Mouse (Mus musculus): ENCODE results near the gene Golga2. TPM values are rescaled to one million over a fixed set of nuclear protein-coding genes. Genes with fewer than 3 reads are reported as not detected.
A peak's percentile ranks its signal among the peaks of the same experiment; 100 is the strongest.

Gene Golga2
- polyA plus RNA-seq, 1 experiment from 2014 or later = 21.5 TPM

- ATAC-seq = no peak
- Histone ChIP-seq H3K4me1 (ENCODE audit: control insufficient read depth, insufficient read depth, low read length) (no peaks in the 10 kb centered on the region), H3K4me3 (ENCODE audit: low read length) (no peak overlapping the region), H3K9me3 (ENCODE audit: control insufficient read depth, low read length) (no peaks in the 10 kb centered on the region), H3K36me3 (ENCODE audit: control insufficient read depth, insufficient read depth, low read length) (peaks cover 25% of the 10 kb centered on the region), H3K4me2 (ENCODE audit: low read depth, low read length) (no peak overlapping the region), H3K9ac (ENCODE audit: low read depth, low read length) (no peak overlapping the region), H3K27me3 (replicated peaks; ENCODE audit: control insufficient read depth, insufficient read depth, low read length) (no peaks in the 10 kb centered on the region), H3K27ac (ENCODE audit: low read length) (no peak overlapping the region)
- 88% methylated on average over 5 of the region's 5 CpGs for WGBS
These were observed 34.5 kb upstream of the Golga2 start for GRCm38 (mm10) chr2:32252658-32253057.

DNA sequence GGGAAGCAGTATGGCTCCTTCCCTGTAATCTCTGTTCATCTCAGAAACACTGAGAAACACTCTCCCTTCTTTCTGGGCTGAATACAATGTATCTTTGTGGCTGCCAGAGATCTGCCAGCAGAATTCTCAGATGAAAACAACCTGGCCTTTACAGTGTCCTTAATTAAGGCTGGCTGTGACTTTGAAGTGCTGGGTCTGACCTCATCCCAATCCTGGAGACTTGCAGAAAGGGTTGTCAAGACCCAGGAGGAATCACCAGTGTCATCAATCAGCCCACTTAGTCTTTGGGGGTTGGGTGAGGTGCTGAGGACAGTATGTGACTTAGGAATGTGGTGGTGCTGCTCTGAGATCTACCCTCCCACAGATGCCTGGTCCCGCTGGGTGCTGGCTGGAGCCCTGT, 33.8 kb upstream of the Golga2 start:
- Histone ChIP-seq H3K27me3 (replicated peaks; ENCODE audit: control insufficient read depth, insufficient read depth, low read length) (no peaks in the 10 kb centered on the region), H3K9ac (ENCODE audit: low read depth, low read length) (no peak overlapping the region), H3K27ac (ENCODE audit: low read length) (no peak overlapping the region), H3K4me1 (ENCODE audit: control insufficient read depth, insufficient read depth, low read length) (0 out of 2 replicates have a peak, but pooled peaks cover 2% of the 10 kb centered on the region), H3K4me3 (ENCODE audit: low read length) (no peak overlapping the region), H3K4me2 (ENCODE audit: low read depth, low read length) (no peak overlapping the region), H3K36me3 (ENCODE audit: control insufficient read depth, insufficient read depth, low read length) (peaks cover 29% of the 10 kb centered on the region), H3K9me3 (ENCODE audit: control insufficient read depth, low read length) (no peaks in the 10 kb centered on the region)
- 79% methylated on average over 1 of the region's 1 CpGs for WGBS
- no peak for ATAC-seq

GRCm38 (mm10) chr2:32254563-32254962, 32.6 kb upstream of the Golga2 start:
- ATAC-seq = no peak
- H3K4me1 ChIP-seq (ENCODE audit: control insufficient read depth, insufficient read depth, low read length) = peaks cover 11% of the 10 kb centered on the region; the same call in 1 of the 2 replicates
- no peak overlapping the region for H3K4me3 ChIP-seq (ENCODE audit: low read length)
- peaks cover 29% of the 10 kb centered on the region for H3K36me3 ChIP-seq (ENCODE audit: control insufficient read depth, insufficient read depth, low read length)
- H3K27ac ChIP-seq (ENCODE audit: low read length) = no peak overlapping the region
- no peaks in the 10 kb centered on the region for H3K27me3 ChIP-seq (replicated peaks; ENCODE audit: control insufficient read depth, insufficient read depth, low read length)
- no peak overlapping the region for H3K4me2 ChIP-seq (ENCODE audit: low read depth, low read length)
- H3K9ac ChIP-seq (ENCODE audit: low read depth, low read length) = no peak overlapping the region
- WGBS = 72% methylated on average over 5 of the region's 5 CpGs
- no peaks in the 10 kb centered on the region for H3K9me3 ChIP-seq (ENCODE audit: control insufficient read depth, low read length)

DNA sequence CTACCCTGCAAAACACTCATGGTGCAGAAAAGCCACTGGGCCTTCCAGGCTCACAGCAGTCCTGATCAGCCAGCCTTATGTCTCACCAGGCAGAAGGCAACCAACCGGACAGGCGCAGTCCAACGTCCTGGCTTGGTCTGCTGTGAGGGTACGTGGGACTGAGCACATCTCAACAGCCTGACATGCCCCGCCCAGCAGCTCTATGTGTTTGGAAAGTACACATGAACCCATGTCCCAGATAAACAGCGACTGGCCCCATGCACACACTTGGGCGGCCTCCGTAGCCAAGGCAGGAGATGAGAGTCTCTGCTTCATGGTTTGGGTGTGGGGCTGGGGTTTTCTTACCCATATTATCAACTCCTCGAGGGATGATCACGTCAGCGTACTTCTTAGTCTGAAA, 30.9 kb upstream of the Golga2 start:
- no peaks in the 10 kb centered on the region for H3K9me3 ChIP-seq (ENCODE audit: control insufficient read depth, low read length)
- 83% methylated on average over 11 of the region's 11 CpGs for WGBS
- no peak overlapping the region for H3K4me2 ChIP-seq (ENCODE audit: low read depth, low read length)
- H3K4me3 ChIP-seq (ENCODE audit: low read length) = no peak overlapping the region
- no peak overlapping the region for H3K9ac ChIP-seq (ENCODE audit: low read depth, low read length)
- H3K27ac ChIP-seq (ENCODE audit: low read length) = no peak overlapping the region
- no peaks in the 10 kb centered on the region for H3K27me3 ChIP-seq (replicated peaks; ENCODE audit: control insufficient read depth, insufficient read depth, low read length)
- H3K36me3 ChIP-seq (ENCODE audit: control insufficient read depth, insufficient read depth, low read length) = peaks cover 29% of the 10 kb centered on the region
- no peak for ATAC-seq
- peaks cover 15% of the 10 kb centered on the region for H3K4me1 ChIP-seq (ENCODE audit: control insufficient read depth, insufficient read depth, low read length)

GRCm38 (mm10) chr2:32258887-32259533, 28.2 kb upstream of the Golga2 start:
- 47% methylated on average over 6 of the region's 6 CpGs for WGBS
- H3K27me3 ChIP-seq (replicated peaks; ENCODE audit: control insufficient read depth, insufficient read depth, low read length) = no peaks in the 10 kb centered on the region
- peak overlapping the region; percentile 77 for H3K9ac ChIP-seq (ENCODE audit: low read depth, low read length)
- peaks cover 14% of the 10 kb centered on the region; the same call in 1 of the 2 replicates for H3K36me3 ChIP-seq (ENCODE audit: control insufficient read depth, insufficient read depth, low read length)
- peaks cover 15% of the 10 kb centered on the region for H3K4me1 ChIP-seq (ENCODE audit: control insufficient read depth, insufficient read depth, low read length)
- no peaks in the 10 kb centered on the region for H3K9me3 ChIP-seq (ENCODE audit: control insufficient read depth, low read length)
- H3K4me2 ChIP-seq (ENCODE audit: low read depth, low read length) = peak overlapping the region; percentile 87
- peak overlapping the region; percentile 77 for H3K27ac ChIP-seq (ENCODE audit: low read length)
- peak overlapping the region; percentile 84 for H3K4me3 ChIP-seq (ENCODE audit: low read length)
- ATAC-seq = peak; percentile 68

GRCm38 (mm10) chr2:32259657-32260417, 27.3 kb upstream of the Golga2 start, which contains the start of gene Uck1:
Gene Uck1, minus strand, starts transcription at chr2:32260159.
- Histone ChIP-seq H3K4me2 (ENCODE audit: low read depth, low read length) (peak within 1 kb of the TSS; percentile 87), H3K27ac (ENCODE audit: low read length) (peak within 1 kb of the TSS; percentile 77), H3K4me3 (ENCODE audit: low read length) (peak within 1 kb of the TSS; percentile 84), H3K27me3 (replicated peaks; ENCODE audit: control insufficient read depth, insufficient read depth, low read length) (no peaks in the 10 kb centered on the region), H3K4me1 (ENCODE audit: control insufficient read depth, insufficient read depth, low read length) (peaks cover 15% of the 10 kb centered on the region), H3K36me3 (ENCODE audit: control insufficient read depth, insufficient read depth, low read length) (peaks cover 14% of the 10 kb centered on the region; the same call in 1 of the 2 replicates), H3K9me3 (ENCODE audit: control insufficient read depth, low read length) (no peaks in the 10 kb centered on the region), H3K9ac (ENCODE audit: low read depth, low read length) (peak within 1 kb of the TSS; percentile 77)
- ATAC-seq = peak; percentile 94
- WGBS = under 1% methylated on average over 59 of the region's 59 CpGs

DNA sequence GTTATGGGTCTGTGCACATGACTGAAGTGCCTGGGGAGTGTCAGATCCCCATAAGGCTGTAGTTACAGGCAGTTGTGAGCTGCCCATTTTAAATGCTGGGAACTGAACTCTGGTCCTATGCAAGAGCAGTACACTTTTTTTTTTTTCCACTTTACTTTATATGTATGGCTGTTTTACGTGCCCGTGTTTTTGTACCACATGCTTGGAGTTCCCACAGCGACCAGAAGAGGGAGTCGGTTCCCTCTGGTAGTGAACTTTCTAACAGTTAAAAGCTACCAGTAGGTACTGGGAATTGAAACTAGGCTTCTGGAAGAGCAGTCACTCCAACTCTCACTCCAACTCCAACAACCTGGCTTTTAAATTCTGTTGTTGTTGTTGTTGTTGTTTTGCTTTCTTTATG, 26.5 kb upstream of the Golga2 start:
- Histone ChIP-seq H3K27ac (ENCODE audit: low read length) (no peak overlapping the region), H3K27me3 (replicated peaks; ENCODE audit: control insufficient read depth, insufficient read depth, low read length) (no peaks in the 10 kb centered on the region), H3K9ac (ENCODE audit: low read depth, low read length) (no peak overlapping the region), H3K36me3 (ENCODE audit: control insufficient read depth, insufficient read depth, low read length) (peaks cover 14% of the 10 kb centered on the region; the same call in 1 of the 2 replicates), H3K4me1 (ENCODE audit: control insufficient read depth, insufficient read depth, low read length) (peaks cover 15% of the 10 kb centered on the region), H3K4me3 (ENCODE audit: low read length) (no peak overlapping the region; the same call in 1 of the 2 replicates), H3K9me3 (ENCODE audit: control insufficient read depth, low read length) (no peaks in the 10 kb centered on the region), H3K4me2 (ENCODE audit: low read depth, low read length) (no peak overlapping the region)
- peak; percentile 11; the same call in 1 of the 2 replicates for ATAC-seq
- WGBS = 43% methylated on average over 4 of the region's 4 CpGs

DNA sequence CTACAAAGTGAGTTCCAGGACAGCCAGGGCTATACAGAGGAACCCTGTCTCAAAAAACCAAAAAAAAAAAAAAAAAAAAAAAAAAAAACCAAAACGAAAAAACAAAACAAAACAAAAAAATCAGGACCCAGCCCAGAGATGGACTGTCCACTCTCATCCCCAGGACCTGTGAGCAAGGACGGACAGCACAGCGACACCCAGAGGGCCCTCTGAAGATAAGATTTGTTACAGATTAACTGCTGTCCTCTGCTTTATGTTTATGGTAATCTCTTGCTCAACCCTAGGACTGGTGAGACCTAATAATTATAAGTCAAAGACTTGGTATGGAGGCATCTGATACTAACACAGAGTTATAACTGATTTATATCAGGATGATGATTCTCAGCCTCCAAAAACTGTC, 11.4 kb upstream of the Golga2 start:
- no peak for ATAC-seq
- WGBS = 65% methylated on average over 3 of the region's 3 CpGs

GRCm38 (mm10) chr2:32282289-32282688, 4.9 kb upstream of the Golga2 start:
- Histone ChIP-seq H3K27me3 (replicated peaks; ENCODE audit: control insufficient read depth, insufficient read depth, low read length) (no peaks in the 10 kb centered on the region), H3K4me3 (ENCODE audit: low read length) (no peak overlapping the region), H3K4me1 (ENCODE audit: control insufficient read depth, insufficient read depth, low read length) (peaks cover 7% of the 10 kb centered on the region), H3K27ac (ENCODE audit: low read length) (no peak overlapping the region), H3K9me3 (ENCODE audit: control insufficient read depth, low read length) (no peaks in the 10 kb centered on the region), H3K4me2 (ENCODE audit: low read depth, low read length) (no peak overlapping the region), H3K36me3 (ENCODE audit: control insufficient read depth, insufficient read depth, low read length) (peaks cover 13% of the 10 kb centered on the region), H3K9ac (ENCODE audit: low read depth, low read length) (no peak overlapping the region)
- WGBS = 92% methylated on average over 2 of the region's 2 CpGs
- no peak for ATAC-seq

More for the DNA sequence above, 11.4 kb upstream of the Golga2 start:
- H3K36me3 ChIP-seq (ENCODE audit: control insufficient read depth, insufficient read depth, low read length) = peaks cover 10% of the 10 kb centered on the region; the same call in 1 of the 2 replicates
- H3K4me1 ChIP-seq (ENCODE audit: control insufficient read depth, insufficient read depth, low read length) = no peaks in the 10 kb centered on the region
- H3K4me3 ChIP-seq (ENCODE audit: low read length) = no peak overlapping the region
- no peaks in the 10 kb centered on the region for H3K9me3 ChIP-seq (ENCODE audit: control insufficient read depth, low read length)
- no peak overlapping the region for H3K4me2 ChIP-seq (ENCODE audit: low read depth, low read length)
- H3K9ac ChIP-seq (ENCODE audit: low read depth, low read length) = no peak overlapping the region
- H3K27me3 ChIP-seq (replicated peaks; ENCODE audit: control insufficient read depth, insufficient read depth, low read length) = no peaks in the 10 kb centered on the region
- no peak overlapping the region for H3K27ac ChIP-seq (ENCODE audit: low read length)

Measured in intestine, embryonic 16.5 days (tissue).